Mouse (Mus musculus): ENCODE measurements around the gene Serpinb9.
A peak's percentile ranks its signal among the peaks of the same experiment; 100 is the strongest.

Serpinb9 gene

DNA sequence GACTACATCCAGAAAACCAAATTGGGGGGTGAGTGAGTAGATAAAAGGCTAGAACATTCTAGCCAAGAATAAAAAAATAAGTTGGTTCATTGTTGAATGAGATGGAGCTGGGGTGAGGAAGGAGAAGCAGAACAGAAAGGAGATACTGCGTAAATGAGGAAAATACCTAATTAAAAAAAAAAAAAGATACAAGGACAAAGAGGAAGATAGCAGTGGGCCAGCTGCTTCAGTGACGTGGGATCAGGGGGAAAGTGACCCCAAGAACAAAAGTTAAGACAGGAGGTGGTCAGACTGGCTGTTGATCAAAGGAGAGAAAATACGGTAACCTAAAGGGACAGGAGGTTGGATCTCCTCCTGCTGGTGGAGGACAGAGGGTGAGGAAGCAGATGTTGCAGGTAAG, at the start of gene Serpinb9:
TSS of gene Serpinb9 (plus strand) at position 301 of the 400 bp plus-strand sequence.
- no peak for DNase-seq (ENCODE audit: low spot score in 2 of 2)

- no peak for DNase-seq (ENCODE audit: low spot score in 2 of 2)
Observed at GRCm38 (mm10) chr13:32956537-32956936, 46.5 kb upstream of the Serpinb9 start.

DNA sequence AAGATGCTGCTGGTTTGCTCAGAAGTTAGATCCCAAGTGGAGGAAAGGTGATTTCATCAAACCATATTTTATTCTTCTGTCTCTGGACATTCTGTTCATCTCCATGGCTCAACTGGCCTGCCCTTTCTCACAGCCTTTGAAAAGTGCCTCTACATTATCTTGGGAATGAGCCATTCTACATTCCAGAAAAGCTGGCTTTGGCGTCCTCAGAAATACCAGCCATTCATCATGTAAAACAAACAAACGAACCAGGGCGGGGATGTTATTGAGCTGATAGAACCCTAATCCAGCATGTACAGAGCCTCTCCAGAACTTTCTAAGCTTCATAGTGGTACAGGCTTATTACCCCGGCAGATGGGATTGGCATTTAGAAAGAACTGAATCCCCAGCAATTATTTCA, 45.1 kb upstream of the Serpinb9 start:
- DNase-seq (ENCODE audit: low spot score in 2 of 2), result no peak

DNA sequence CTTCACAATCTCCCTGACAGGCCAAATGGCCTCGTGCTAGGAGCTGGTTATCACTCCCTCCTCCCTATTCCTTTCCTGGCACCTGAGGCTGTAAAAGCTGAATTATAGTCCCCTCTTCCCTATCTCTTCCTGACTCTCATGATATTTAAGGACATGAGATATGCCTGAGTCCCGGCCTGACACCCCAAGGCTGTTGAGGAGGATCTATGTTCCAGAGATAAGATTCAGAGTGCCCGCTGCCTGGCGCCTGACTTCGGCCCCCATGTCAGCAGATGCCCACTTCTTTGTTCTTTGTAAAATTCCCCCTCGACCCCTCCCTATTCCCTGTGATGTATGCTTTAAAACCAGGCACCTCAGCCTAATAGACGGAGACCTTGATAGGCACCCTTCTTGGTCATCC, 44.5 kb upstream of the Serpinb9 start:
- DNase-seq (ENCODE audit: low spot score in 2 of 2), result peak; percentile 28 to 49

DNA sequence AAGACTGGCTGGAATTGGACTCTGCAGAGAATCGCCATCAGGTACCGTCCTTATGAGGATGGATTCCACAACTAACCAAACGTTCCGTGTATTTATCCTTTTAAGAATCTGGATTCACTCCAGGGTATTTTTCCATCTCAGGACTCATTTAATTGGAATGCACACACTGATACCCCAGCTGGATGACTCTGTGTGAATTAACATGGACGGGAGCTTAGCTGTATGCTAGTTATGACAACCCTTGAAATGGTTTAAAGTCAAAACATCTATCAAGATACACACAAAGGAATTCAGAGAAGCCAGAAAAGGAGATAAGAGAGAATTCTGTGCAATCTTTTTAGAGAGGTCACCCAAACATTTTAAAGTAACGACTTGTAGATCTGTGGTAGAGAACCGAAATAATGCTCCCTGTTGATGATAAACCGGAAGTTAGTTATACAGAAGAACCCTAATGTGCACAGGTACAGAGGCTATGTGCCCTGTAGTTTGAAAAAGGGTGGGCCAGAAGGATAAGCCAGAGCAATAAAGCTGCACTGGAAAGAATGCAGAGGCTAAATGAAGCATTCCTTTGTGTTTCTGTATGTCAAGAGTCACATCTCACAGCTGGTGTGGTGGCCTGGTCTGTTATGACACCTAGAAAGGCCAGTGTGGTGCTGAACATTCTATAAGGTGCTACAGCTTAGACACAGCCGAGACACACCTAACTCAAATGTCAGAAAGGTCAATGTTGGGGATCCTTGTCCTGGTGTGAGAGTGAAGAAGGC, 38.9 kb upstream of the Serpinb9 start:
- no peak for DNase-seq (ENCODE audit: low spot score in 2 of 2)

- DNase-seq (ENCODE audit: low spot score in 2 of 2), result peak; percentile 59 to 69
Observed at GRCm38 (mm10) chr13:32964989-32965811, 37.9 kb upstream of the Serpinb9 start, which contains the start of gene Serpinb6b. Gene Serpinb6b, plus strand, starts transcription at chr13:32965209.

- no peak for DNase-seq (ENCODE audit: low spot score in 2 of 2)
Observed at GRCm38 (mm10) chr13:32966116-32966515, 36.9 kb upstream of the Serpinb9 start.

- no peak for DNase-seq (ENCODE audit: low spot score in 2 of 2)
Observed at GRCm38 (mm10) chr13:32967233-32967632, 35.8 kb upstream of the Serpinb9 start.

GRCm38 (mm10) chr13:32968353-32968984, 34.6 kb upstream of the Serpinb9 start:
- no peak for DNase-seq (ENCODE audit: low spot score in 2 of 2)

GRCm38 (mm10) chr13:32968996-32969640, 33.9 kb upstream of the Serpinb9 start:
- DNase-seq (ENCODE audit: low spot score in 2 of 2), result no peak

GRCm38 (mm10) chr13:32969641-32970040, 33.4 kb upstream of the Serpinb9 start:
- no peak for DNase-seq (ENCODE audit: low spot score in 2 of 2)

GRCm38 (mm10) chr13:32970776-32971175, 32.3 kb upstream of the Serpinb9 start:
- no peak for DNase-seq (ENCODE audit: low spot score in 2 of 2)

DNA sequence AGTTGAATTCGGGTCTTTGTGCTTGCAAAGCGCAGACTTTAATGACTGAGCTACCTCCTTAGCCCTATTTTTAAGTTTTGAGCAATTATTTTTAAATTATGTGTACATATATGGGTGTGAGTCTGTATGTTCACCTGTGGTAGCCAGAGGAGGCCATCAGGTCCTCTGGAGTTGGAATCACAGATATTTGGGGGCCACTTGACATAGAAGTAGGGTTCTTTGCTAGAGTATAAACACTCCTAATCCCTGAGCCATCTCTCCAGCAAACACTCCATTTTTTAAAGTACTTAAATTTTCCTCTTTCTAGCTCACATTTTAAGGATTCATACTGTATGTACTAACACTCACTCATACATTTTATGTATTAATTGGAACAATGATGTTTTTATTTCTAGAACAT, 28.8 kb upstream of the Serpinb9 start:
- DNase-seq (ENCODE audit: low spot score in 2 of 2), result no peak

- DNase-seq (ENCODE audit: low spot score in 2 of 2), result no peak
Observed at GRCm38 (mm10) chr13:32974889-32975460, 28.1 kb upstream of the Serpinb9 start.

DNA sequence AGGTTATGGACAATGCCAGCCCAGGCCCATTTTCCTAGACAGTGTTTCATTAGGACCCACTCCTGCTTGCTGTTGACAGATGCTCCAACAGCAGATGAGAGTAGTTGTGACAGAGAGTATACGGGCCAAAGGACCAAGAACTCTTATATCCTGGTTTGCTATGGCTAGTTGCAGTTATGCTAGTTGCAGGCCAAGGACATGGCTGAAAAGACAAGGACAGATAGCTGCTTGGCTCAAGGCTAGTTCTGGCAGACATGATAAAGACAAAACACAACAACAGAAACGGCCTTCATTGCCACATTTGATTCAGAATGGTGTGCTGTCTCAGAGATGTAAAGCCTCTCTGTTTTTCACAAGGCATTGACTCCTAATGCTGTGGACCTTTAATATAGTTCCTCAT, 27.3 kb upstream of the Serpinb9 start:
- no peak for DNase-seq (ENCODE audit: low spot score in 2 of 2)

DNA sequence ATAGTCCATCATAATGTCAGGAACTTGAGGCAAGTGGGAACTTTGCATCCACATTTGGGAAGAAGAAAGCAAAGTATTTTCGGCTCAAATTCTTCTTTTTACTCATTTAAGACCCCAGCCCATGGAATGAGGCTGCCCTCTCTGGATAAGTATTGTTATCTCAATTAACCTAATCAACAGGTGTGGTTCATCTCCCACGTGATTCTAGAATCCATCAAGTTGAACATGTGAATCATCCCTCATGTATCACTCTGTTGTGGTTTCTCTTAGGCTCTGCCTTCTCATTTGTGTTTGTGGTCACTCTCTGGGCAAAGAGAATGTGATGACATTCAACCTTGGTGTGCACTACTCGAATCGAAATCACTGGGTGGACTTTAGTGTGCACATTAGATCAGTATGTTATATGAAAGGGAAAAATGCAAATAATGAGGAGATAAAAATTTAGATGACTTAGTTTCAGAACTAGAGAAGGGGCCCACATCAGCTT, 20.5 kb upstream of the Serpinb9 start:
- no peak for DNase-seq (ENCODE audit: low spot score in 2 of 2)

DNA sequence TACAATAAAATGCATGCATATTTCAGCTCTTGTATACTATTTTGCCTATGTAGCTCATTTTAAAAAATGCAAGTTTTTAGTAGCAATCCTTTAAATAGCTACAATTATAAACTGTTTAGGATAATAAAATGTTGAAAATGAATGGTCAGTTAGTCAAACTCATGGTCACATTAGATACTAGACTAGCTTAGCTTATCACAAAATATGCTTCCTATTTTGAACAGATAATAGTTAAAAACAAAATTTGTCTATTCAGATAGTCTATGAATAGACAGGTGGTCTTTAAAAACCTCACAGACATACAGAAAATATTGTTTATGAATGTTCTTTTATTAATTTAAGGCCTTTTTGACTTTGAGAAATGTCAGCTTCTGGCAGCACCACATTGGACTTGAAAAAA, 16.8 kb upstream of the Serpinb9 start:
- DNase-seq (ENCODE audit: low spot score in 2 of 2), result no peak

- DNase-seq (ENCODE audit: low spot score in 2 of 2), result no peak
Observed at GRCm38 (mm10) chr13:32993152-32993893, 9.7 kb upstream of the Serpinb9 start.

- no peak for DNase-seq (ENCODE audit: low spot score in 2 of 2)
Observed at GRCm38 (mm10) chr13:32993894-32994242, 9.2 kb upstream of the Serpinb9 start.

- DNase-seq (ENCODE audit: low spot score in 2 of 2), result peak in 1 of 2 experiments; percentile 23
Observed at GRCm38 (mm10) chr13:32995051-32995450, 8.0 kb upstream of the Serpinb9 start.

DNA sequence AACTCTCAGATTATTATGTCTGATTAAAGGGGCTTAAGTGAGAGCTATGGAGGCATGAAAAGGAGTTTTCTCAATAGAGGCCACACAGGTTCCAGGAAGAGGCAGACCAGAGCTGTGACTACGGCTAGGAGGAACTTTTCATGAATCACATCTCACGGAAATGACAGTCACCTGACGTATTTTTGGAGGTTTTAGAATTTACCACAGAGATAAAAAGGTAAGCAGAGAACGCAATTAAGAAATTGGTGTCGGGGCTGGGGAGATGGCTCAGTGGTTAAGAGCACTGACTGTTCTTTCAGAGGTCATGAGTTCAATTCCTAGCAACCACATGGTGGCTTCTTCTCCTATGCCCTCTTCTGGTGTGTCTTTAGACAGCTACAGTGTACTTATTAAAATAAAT, 1.7 kb upstream of the Serpinb9 start:
- DNase-seq (ENCODE audit: low spot score in 2 of 2), result no peak

All from heart, adult 9 months (tissue).